Mouse (Mus musculus) spleen, adult 18-20 months (tissue): ENCODE data around the gene Necab3.

Experiments used
- DNase-seq, 2 experiments: peaks; one replicate each; pipeline ENCODE4 v3.0.0; 2022; ENCODE audit warnings: mixed read lengths in 2 of 2

The Necab3 gene

GRCm38 (mm10) chr2:154558264-154559039 lies at the start of gene Necab3:
TSS of gene Necab3 (minus strand) at chr2:154558890.
- DNase-seq: peak in 1 of 2 experiments; percentile 24

GRCm38 (mm10) chr2:154606965-154607364 lies 48.3 kb upstream of the Necab3 start:
- DNase-seq: no peak

GRCm38 (mm10) chr2:154604156-154604555 lies 45.5 kb upstream of the Necab3 start:
- no peak for DNase-seq

GRCm38 (mm10) chr2:154603638-154604153 lies 45.0 kb upstream of the Necab3 start, which contains the start of gene Pxmp4:
TSS of gene Pxmp4 (minus strand) at chr2:154603708.
- DNase-seq: peak; percentile 96 to 99

- no peak for DNase-seq
Measured at GRCm38 (mm10) chr2:154603007-154603637, 44.4 kb upstream of the Necab3 start.

GRCm38 (mm10) chr2:154601324-154601723 lies 42.6 kb upstream of the Necab3 start:
- no peak for DNase-seq

GRCm38 (mm10) chr2:154600586-154600985 lies 41.9 kb upstream of the Necab3 start:
- no peak for DNase-seq

- DNase-seq: peak in 1 of 2 experiments; percentile 18
Measured at GRCm38 (mm10) chr2:154597399-154597798, 38.7 kb upstream of the Necab3 start.

- DNase-seq: no peak
Measured at GRCm38 (mm10) chr2:154595775-154596174, 37.1 kb upstream of the Necab3 start.

GRCm38 (mm10) chr2:154593025-154593424 lies 34.3 kb upstream of the Necab3 start:
- DNase-seq: peak in 1 of 2 experiments; percentile 51

GRCm38 (mm10) chr2:154591239-154591638 lies 32.5 kb upstream of the Necab3 start:
- DNase-seq: no peak

- no peak for DNase-seq
Measured at GRCm38 (mm10) chr2:154589051-154589450, 30.4 kb upstream of the Necab3 start.

- peak in 1 of 2 experiments; percentile 23 for DNase-seq
Measured at GRCm38 (mm10) chr2:154586405-154586804, 27.7 kb upstream of the Necab3 start.

- DNase-seq: no peak
Measured at GRCm38 (mm10) chr2:154584931-154585601, 26.4 kb upstream of the Necab3 start.

- DNase-seq: no peak
Measured at GRCm38 (mm10) chr2:154583906-154584872, 25.5 kb upstream of the Necab3 start.

GRCm38 (mm10) chr2:154581421-154581820 lies 22.7 kb upstream of the Necab3 start:
- no peak for DNase-seq

GRCm38 (mm10) chr2:154580586-154580985 lies 21.9 kb upstream of the Necab3 start:
- DNase-seq: no peak

GRCm38 (mm10) chr2:154577744-154578067 lies 19.0 kb upstream of the Necab3 start:
- no peak for DNase-seq

GRCm38 (mm10) chr2:154576876-154577743 lies 18.4 kb upstream of the Necab3 start:
- no peak for DNase-seq

- peak; percentile 18 to 37 for DNase-seq
Measured at GRCm38 (mm10) chr2:154574271-154574670, 15.6 kb upstream of the Necab3 start.

- no peak for DNase-seq
Measured at GRCm38 (mm10) chr2:154572996-154573395, 14.3 kb upstream of the Necab3 start.
